Mouse (Mus musculus) R1 (cell line): ENCODE data around the gene Sec31a.

Experiments
- DNase-seq: peaks from one replicate; pipeline ENCODE4 v3.0.0-alpha.2; 2018; ENCODE audit warnings: low read depth, low spot score

Sec31a gene

DNA sequence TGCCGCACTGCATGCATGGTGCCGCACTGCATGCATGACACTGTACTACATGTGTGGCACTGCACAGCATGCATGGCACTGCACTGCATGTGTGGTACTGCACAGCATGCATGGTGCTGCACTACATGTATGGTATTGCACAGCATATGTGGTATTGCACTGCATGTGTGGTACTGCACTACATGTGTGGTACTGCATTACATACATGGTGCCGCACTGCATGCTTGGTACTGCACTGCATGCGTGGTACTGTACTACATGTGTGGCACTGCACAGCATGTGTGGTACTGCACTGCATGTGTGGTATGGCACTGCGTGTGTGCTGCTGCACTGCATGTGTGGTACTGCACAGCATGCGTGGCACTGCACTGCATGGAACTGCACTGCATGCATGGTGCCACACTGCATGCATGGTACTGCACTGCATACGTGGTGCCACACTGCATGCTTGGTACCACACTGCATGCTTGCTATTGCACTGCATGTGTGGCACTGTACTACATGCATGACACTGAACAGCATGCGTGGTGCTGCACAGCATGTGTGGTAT lies 65.1 kb downstream of the Sec31a start:
- DNase-seq, result no peak

DNA sequence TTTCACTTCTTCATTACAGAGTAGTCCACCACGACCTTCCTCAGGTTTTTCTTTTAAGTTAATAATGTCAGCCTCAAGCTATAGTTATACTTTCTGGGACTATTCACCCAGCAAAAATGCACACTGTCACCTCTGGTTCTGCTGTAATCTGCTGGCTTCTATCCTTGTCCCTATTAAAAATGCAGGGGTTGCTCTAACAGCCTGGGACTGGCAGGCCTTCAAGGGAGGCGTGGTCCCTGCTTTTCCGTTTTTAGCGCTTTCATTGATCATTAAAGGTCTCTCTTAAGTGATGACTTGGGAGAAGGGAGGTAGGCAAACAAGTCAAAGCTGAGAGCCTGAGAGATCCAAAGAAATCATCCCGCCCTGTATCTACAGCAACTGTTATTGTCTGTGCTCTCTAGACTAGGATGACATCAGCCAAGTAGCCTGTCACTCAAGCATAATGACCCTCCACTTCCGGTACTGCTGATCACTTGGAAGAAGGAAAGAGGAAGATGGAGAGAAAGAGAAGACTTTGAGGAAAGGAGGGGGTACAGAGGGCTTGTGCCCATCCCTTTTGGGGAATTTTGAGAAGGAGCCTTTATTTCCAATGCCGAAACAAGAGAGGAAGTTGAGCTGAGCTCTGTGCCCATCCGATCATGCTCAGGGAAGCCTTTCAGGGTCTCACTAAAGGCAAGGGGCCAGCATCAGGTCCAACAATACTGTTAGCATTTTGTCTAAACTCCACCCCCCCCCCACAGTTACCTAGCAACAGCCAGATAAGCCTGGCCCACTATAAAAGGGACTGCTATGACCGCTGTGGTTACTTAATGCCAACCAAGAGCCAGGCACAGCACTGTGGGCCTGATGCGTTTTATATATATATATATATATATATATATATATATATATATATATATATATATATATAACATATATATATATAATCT lies 66.5 kb downstream of the Sec31a start:
- no peak for DNase-seq

DNA sequence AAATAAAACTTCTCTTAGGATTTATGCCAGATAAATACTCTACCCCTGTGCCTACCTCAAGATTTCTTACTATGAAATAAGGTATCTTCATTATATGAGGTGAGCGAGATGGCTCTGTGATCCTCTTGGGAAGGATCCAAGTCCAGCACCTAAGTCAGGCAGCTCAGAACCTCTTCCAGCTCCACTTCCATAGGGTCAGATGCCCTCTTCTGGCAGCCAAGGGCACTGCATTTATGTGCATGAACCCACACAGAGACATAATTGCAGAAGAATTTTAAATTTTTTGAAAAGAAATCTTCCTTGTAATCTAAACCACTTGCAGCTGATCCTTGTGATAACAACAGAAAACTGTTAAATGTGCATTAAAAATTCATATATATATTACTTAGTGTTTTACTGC lies 70.9 kb downstream of the Sec31a start:
- peak; percentile 64 for DNase-seq

DNA sequence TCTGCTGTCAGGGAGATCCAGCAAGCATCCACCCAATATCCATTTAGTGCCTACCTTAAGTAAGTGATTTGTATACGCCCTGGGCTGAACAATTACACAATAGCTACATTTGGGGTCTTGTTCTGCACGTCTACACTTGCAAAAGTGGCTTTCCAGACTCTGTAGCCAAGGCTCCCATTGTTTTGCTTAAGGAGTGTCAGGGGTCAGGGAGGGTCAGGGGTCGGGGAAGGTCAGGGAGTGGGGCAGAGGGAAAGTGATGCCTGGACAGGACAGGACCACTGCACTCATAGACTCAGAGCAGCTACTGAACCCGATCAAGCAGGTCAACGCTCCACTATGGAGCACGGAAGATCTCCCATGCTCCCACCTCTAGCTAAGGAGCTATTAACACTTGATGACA lies 72.9 kb downstream of the Sec31a start:
- DNase-seq, result peak; percentile 30

DNA sequence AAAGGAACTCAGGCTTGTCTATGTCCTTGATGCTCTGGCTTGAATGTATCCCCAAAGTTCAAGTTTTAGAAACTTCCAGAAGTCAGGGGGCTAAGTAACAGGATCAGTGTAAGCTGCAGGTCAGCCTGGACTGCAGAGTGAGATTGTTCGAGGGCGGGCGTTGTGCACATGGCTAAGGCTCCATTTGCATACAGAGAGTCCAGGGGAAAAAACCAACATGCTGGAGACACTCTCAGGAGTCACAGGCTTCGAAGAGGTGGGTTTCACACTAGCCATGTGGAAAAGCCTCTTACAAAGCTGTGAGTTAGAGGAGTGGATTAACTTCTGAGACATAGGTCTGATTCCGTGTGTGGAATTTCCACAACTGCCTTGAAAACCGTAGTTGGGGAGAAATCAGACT lies 73.6 kb downstream of the Sec31a start:
- DNase-seq, result no peak

DNA sequence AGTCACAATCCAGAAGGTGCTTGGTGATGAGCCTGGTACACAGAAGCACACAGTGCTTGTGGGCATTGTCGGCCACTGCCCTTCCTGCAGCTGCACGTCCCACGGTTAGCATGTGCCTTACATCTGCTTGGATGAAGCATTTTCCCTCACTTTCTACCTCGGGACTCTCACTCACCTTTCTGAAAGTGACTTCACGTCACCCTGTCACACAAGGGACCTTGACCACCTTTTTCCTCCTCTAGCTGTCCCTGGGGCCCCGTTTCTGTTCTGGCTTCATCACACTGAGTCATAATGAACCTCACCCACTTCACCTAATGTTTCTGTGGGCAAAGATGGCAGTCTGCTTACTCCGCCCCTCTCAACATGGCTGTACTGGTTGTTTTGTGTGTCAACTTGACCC lies 75.0 kb downstream of the Sec31a start:
- DNase-seq, result no peak

DNA sequence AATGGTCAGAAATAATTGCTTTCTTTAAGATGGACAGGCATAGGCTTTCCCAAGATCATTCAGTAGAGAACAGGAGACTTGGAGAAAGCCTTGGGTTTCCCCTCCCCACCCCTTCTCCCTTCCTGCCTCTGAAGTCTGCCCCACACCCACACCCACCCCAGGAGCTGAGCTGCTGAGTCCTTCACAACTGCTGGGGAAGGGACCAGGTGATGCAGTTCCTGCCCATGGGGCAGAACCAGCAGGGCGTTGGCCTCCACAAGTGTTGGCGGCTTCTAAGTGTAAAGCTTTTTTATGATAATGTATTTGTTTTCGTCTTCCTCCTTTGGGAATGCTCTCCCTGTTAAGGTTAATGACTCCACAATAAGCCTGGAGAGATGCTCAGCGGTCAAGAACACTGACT lies 78.2 kb downstream of the Sec31a start:
- DNase-seq, result peak; percentile 44

DNA sequence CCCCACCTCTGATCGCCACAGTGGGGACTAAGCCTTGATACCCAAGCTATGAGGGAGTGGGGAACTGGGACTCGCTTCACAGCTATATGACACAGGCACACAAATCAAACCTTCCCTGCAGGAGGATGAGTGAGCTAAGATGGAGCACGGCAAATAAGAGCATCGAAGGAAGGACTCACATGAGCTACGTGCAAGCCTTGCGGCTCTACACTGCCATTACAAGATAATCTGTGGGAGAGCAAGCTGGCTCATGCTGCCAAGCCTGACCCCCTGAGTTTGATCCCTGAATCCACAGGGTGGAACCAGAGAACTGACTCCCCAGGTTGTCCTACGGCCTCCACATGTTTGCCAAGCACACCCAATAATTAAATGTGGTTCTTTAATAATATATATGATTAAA lies 79.2 kb downstream of the Sec31a start:
- peak; percentile 64 for DNase-seq

DNA sequence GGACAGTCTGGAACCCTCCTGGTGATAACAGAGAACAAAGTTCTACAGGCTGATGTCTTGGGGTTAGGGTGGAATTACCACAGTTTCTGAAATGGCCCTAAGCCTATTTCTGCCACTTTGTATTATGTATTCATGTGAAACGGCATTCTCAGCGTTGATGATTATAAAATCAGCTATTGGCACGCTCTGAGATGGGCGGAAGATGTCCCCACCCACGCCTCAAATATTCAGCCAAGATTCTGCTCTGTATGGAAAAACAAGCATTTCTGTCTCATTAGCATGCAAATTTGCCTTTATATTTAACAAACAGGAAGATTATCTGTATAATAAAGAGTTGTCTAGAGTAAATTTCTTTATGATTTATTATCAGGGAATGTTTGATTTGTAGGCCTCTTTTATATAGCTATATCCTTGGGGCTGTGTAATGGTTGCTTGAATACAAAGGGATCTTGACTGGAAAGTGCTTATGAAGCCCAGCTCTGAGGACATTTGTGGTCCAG lies 80.4 kb downstream of the Sec31a start:
- DNase-seq, result no peak

DNA sequence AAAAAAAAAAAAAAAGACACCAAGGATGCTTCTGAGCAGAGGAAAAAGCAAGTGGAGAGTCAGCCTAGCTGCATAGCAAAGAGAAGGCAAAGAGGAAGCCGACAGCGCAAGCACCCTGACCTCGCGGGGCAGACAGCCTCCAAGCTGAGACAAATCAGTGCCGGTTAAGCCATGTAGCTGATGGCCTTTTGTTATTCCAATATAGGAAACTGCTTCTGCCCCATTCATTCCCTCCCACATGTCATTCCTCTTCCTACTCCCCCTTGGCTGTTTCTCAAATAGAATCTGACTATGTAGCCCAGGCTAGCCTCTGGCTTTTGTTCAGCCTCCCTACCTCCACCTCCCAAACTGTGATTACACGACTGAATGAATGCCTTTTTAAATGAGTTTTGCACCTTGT lies 81.3 kb downstream of the Sec31a start:
- DNase-seq, result peak; percentile 80

DNA sequence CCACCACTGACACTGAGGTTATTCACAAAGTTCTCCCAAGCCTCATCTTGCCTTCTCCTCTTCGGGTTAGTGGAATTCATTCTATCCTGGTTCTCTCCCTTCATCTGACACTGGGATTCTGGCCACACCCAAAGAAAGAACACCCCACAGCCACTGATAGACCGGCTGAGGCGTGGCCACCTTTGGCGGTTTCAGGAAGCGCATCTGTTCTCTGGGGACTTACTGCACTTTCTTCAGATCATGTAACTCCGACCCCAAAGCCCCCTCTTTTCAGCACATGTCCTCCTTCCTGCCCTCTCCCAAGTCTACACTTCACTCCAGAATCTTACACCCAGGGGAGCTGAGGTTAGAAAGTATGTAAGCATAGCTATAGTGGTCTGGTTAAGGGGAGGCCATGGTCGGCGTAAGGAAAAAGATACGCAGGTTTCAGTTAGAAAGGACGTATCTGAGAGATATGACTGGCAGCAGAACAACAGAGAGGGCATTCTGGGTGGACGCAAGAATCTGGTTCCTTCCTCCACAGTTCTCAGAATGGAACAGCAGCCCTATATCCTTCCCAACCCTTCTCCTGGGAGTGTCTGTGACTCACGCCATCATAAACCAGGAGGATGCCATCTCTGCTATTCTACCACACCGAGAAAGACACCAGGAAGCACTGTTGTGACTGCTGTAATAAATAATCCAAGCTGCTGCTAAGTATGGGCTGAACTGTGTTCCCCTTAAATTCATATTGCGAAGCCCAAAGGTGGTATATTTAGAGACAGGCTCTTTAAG lies 82.2 kb downstream of the Sec31a start:
- DNase-seq, result peak; percentile 60

DNA sequence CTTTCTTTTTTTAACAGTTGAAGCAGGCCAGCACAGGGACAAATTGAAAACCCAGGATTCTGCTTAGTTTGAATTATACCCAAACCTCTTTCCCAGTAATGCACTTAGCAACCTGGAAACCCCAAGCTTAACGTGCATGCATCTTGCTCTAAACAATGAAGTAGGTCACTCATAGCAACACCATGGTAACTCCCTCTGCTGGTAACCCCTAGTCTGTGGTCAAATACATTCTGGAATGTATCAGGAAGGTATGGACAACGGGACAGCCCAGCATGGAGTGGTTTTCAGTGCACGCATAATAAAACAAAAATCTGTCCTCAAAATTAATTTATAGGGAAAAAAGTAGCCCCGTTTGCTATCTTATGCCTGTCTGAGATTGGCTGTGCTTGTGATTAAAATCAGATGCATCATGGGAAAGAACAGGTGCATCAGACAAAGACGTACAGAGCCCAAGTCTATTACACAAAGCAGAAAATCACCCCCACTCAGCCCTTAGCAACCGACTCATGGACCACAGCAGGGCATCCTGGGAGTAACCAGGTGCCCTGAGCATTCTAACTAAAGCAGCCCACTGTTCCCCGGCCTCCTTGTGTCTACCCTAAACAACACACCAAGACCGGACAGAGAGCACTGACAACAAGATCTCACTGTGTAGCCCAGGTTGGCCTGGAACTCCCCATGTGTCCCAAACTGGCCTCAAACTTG lies 83.6 kb downstream of the Sec31a start:
- DNase-seq, result peak; percentile 64

DNA sequence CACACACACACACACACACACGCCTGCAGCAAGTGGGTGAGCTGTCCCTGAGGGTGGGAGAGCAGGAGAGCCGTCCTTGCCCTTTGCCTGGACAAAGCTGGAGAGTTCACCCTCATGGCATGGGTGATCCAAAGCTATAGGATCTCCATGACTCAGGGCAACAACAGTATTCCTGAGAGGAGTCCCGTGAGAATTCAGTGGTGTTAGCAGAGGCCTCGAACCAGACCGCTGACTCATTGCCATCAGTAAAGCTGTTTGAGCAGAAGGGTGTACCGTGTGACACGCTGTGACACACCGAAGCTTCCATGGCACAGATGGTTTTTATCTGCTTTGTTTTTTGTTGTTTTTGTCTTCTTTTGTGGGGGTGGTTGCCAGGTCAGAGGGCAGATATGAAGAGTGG lies 84.4 kb downstream of the Sec31a start:
- DNase-seq, result no peak

DNA sequence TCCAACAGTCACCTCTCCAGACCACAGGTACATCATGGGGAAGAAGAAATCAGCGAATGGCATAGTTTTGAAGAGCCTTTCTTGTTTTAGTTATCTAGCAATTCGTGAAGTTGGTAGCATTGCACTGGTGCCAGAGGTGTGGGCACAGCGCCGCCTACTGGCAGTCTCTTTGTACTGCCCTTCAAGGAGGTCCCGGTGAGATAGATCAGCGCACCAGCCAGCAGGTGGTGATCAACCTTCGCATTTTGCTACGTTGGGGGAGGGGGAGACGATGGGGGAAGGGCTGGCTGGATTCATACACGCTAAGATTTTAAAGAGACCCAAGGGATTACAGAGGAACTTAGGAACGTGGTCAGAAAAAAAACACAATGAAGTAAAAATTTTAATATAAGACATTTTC lies 94.0 kb downstream of the Sec31a start:
- DNase-seq, result peak; percentile 85

DNA sequence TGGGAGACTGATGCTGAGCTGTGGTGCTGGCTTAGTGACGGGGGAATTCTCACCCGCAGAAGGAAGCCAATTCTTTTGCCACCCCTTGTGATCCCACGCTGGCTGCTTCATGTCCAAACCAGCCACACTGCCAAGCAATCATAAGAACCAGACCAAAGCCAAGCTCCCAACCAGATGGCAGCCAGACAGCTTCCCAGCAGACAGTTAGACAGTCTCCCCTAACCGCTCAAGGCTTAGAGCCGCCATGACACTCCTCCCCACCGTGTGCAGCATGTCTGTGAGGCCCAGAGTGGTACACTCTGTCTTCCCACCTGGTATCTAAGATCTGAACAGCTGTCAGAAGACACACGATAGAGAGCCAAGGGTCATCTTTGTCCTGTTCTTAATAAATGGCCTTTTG lies 98.2 kb downstream of the Sec31a start:
- no peak for DNase-seq

DNA sequence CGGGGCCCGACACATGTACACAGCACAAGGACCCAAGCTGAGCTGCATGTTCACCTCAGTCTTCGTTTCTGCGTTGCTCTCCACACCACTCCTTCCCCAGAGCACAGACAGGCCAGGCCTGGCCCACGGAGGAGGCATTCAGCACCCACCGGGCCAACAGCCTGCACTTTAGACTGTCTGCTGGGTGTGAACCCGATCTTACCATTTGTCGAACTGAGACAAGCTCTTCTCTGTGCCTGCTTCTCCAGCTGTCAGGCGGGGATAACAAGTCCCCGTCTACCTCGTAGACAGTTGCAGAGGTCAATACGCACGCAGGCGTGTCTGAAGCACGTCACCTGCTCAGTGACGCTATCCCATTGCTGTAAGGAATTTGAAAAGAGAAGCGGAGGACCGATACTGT lies 99.0 kb downstream of the Sec31a start:
- peak; percentile 22 for DNase-seq

DNA sequence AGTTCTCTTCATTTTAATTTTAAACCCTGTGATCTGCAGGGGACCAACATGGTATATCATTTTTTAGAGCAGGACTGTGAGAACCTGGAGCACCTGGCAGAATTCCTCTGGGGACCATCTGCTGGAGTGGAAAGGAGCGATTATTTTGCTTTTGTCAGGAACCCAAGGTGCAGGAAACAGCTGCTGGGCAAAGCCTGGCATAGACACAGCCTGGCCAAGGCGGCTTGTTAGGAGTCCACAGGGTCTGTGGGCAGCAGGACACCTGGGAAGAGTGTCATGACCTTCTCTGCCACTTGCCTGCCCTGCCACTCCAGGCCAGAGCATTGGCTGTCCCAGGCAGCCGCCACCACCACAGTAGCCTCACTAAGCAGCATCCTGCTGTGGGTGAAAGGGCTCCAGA lies 100.4 kb downstream of the Sec31a start:
- DNase-seq, result no peak

DNA sequence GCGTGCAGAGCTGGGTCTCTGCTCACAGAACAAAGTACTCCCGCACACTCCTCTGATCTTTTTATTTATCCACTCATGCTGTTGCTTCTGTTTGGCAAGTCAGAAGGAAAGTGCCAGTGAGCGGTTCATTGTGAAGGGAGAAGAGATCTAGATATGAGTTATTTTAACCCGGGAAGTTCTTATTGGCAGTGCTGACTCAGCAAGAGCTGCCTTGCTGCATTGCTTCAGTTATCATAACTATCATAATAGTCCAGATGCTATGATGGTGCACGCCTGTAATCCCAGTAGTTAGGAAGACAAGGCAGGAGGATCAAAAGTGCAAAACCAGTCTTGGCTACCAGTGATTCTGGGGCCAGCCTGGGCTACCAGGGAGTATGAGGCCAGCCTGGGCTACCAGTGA lies 103.6 kb downstream of the Sec31a start:
- no peak for DNase-seq
